Mouse (Mus musculus) liver, adult 2 months (tissue): ENCODE data around the gene Nmral1. TPM values are rescaled to one million over a fixed set of nuclear protein-coding genes. Genes with fewer than 3 reads are reported as not detected.

ENCODE experiments used
- DNase-seq: peaks from one replicate; pipeline ENCODE4 v3.0.0-alpha.2; 2011; ENCODE audit warnings: low read depth, low spot score; ENCODE audit errors: extremely low read depth
- H3K27ac ChIP-seq: fragments of 200-500 bp; replicated peaks from 2 replicates; pipeline ENCODE4 v1.5.1; 2012; ENCODE audit warnings: low read depth, mild to moderate bottlenecking, control low read depth, inconsistent platforms, low read length; ENCODE audit not compliant: insufficient read depth
- H3K27me3 ChIP-seq: fragments of 200-500 bp; 2 replicates; pipeline ENCODE4 v1.6.1; 2012; ENCODE audit warnings: mild to moderate bottlenecking, moderate library complexity, low read length, inconsistent platforms; ENCODE audit not compliant: control insufficient read depth, insufficient read depth
- H3K36me3 ChIP-seq: fragments of 200-500 bp; 2 replicates; pipeline ENCODE4 v1.6.1; 2012; ENCODE audit warnings: low read length, inconsistent platforms; ENCODE audit not compliant: control insufficient read depth, insufficient read depth
- H3K4me1 ChIP-seq: fragments of 200-500 bp; 2 replicates; pipeline ENCODE4 v1.6.1; 2011; ENCODE audit warnings: low read length; ENCODE audit not compliant: control insufficient read depth, insufficient read depth
- H3K4me3 ChIP-seq: fragments of 200-500 bp; 2 replicates; pipeline ENCODE4 v1.5.1; 2011; ENCODE audit warnings: low read depth, mild to moderate bottlenecking, control low read depth, low read length, moderate library complexity; ENCODE audit not compliant: insufficient read depth
- H3K79me2 ChIP-seq: fragments of 200-500 bp; 2 replicates; pipeline ENCODE4 v1.6.1; 2012; ENCODE audit warnings: inconsistent platforms, mild to moderate bottlenecking, low read length, moderate library complexity; ENCODE audit not compliant: control insufficient read depth, insufficient read depth
- H3K9ac ChIP-seq: fragments of 200-500 bp; 2 replicates; pipeline ENCODE4 v1.6.1; 2012; ENCODE audit warnings: low read depth, mild to moderate bottlenecking, control low read depth, inconsistent platforms, low read length
- CTCF ChIP-seq: fragments of 200-500 bp; IDR thresholded peaks from 2 replicates; pipeline ENCODE4 v1.5.1; 2011; ENCODE audit warnings: low read depth, low read length, control low read depth
- POLR2A ChIP-seq: fragments of 200-500 bp; IDR thresholded peaks from 2 replicates; pipeline ENCODE4 v1.6.1; 2011; ENCODE audit warnings: low read length, control low read depth; ENCODE audit not compliant: insufficient read depth; ENCODE audit errors: extremely low read depth
- WGBS: fragments of 180-500 bp; shearing (Covaris S2); methylation state at CpG from one replicate; pipeline ENCODE4 v1.1.7; 2018; 5-methylcytosine and 5-hydroxymethylcytosine counted together
- polyA plus RNA-seq: library from polyadenylated mRNA; depleted of rRNA; stranded (reverse); fragments of >200 nt; gene quantifications from 2 replicates; pipeline ENCODE4 v1.2.3, GENCODE M21; 2012
- total RNA-seq: library from RNA; depleted of rRNA; stranded (reverse); fragments of >200 nt; gene quantifications from 2 replicates; pipeline ENCODE4 v1.2.3, GENCODE M21; 2014

Gene Nmral1
- total and polyA plus RNA-seq, 2 experiments = 7.8 to 11.2 TPM

GRCm38 (mm10) chr16:4679121-4680018 is 39.8 kb downstream of the Nmral1 start, which contains the start of gene Coro7:
Gene Coro7, minus strand, starts transcription at chr16:4679777.
- H3K36me3 ChIP-seq = peaks cover 6% of the 10 kb centered on the region; the same call in 1 of the 2 replicates
- H3K9ac ChIP-seq = peak within 1 kb of the TSS; percentile 73
- H3K27ac ChIP-seq = peak within 1 kb of the TSS; percentile 54
- peaks cover 12% of the 10 kb centered on the region; the same call in 1 of the 2 replicates for H3K79me2 ChIP-seq
- WGBS = 2% methylated on average over 47 of the region's 47 CpGs
- DNase-seq = peak; percentile 90
- H3K27me3 ChIP-seq = no peaks in the 10 kb centered on the region
- TF ChIP-seq POLR2A (peak; percentile 71; the same call in 1 of the 2 replicates), CTCF (no peak)
- H3K4me3 ChIP-seq = peak within 1 kb of the TSS; percentile 79
- H3K4me1 ChIP-seq = peaks cover 6% of the 10 kb centered on the region; the same call in 1 of the 2 replicates

- Histone ChIP-seq H3K4me1 (peaks cover 6% of the 10 kb centered on the region; the same call in 1 of the 2 replicates), H3K27ac (0 out of 2 replicates have a peak overlapping the region, but pooled peaks have one; percentile 12), H3K27me3 (no peaks in the 10 kb centered on the region), H3K9ac (no peak overlapping the region), H3K36me3 (peaks cover 8% of the 10 kb centered on the region; the same call in 1 of the 2 replicates), H3K79me2 (peaks cover 7% of the 10 kb centered on the region; the same call in 1 of the 2 replicates), H3K4me3 (no peak overlapping the region)
- 79% methylated on average over 5 of the region's 5 CpGs for WGBS
- no peak for TF ChIP-seq POLR2A
- no peak for TF ChIP-seq CTCF
- no peak for DNase-seq
Observed at GRCm38 (mm10) chr16:4678080-4678479, 41.1 kb downstream of the Nmral1 start.

- no peak for DNase-seq
- Histone ChIP-seq H3K9ac (no peak overlapping the region), H3K27ac (no peak overlapping the region), H3K79me2 (peaks cover 7% of the 10 kb centered on the region; the same call in 1 of the 2 replicates), H3K4me3 (no peak overlapping the region), H3K4me1 (peaks cover 4% of the 10 kb centered on the region; the same call in 1 of the 2 replicates), H3K27me3 (no peaks in the 10 kb centered on the region), H3K36me3 (peaks cover 10% of the 10 kb centered on the region; the same call in 1 of the 2 replicates)
- TF ChIP-seq POLR2A (no peak), CTCF (no peak)
- WGBS = 93% methylated on average over 5 of the region's 5 CpGs
Observed at GRCm38 (mm10) chr16:4676836-4677235, 42.3 kb downstream of the Nmral1 start.

GRCm38 (mm10) chr16:4674091-4674490 is 45.1 kb downstream of the Nmral1 start:
- H3K79me2 ChIP-seq = peaks cover 7% of the 10 kb centered on the region; the same call in 1 of the 2 replicates
- peaks cover 4% of the 10 kb centered on the region; the same call in 1 of the 2 replicates for H3K4me1 ChIP-seq
- TF ChIP-seq POLR2A (no peak), CTCF (no peak)
- H3K27me3 ChIP-seq = no peaks in the 10 kb centered on the region
- H3K4me3 ChIP-seq = no peak overlapping the region
- H3K9ac ChIP-seq = no peak overlapping the region
- no peak overlapping the region for H3K27ac ChIP-seq
- WGBS = 78% methylated on average over 4 of the region's 4 CpGs
- DNase-seq = no peak
- peaks cover 10% of the 10 kb centered on the region; the same call in 1 of the 2 replicates for H3K36me3 ChIP-seq

GRCm38 (mm10) chr16:4670317-4670716 is 48.8 kb downstream of the Nmral1 start:
- no peak for TF ChIP-seq CTCF
- TF ChIP-seq POLR2A = no peak
- Histone ChIP-seq H3K9ac (no peak overlapping the region), H3K4me3 (no peak overlapping the region), H3K4me1 (no peaks in the 10 kb centered on the region), H3K27me3 (no peaks in the 10 kb centered on the region), H3K79me2 (no peaks in the 10 kb centered on the region; the same call in 1 of the 2 replicates), H3K36me3 (peaks cover 7% of the 10 kb centered on the region; the same call in 1 of the 2 replicates), H3K27ac (no peak overlapping the region)
- peak; percentile 72 for DNase-seq
- 30% methylated on average over 5 of the region's 5 CpGs for WGBS

- Histone ChIP-seq H3K36me3 (peaks cover under 1% of the 10 kb centered on the region; the same call in 1 of the 2 replicates), H3K27me3 (no peaks in the 10 kb centered on the region), H3K4me1 (no peaks in the 10 kb centered on the region), H3K79me2 (no peaks in the 10 kb centered on the region), H3K9ac (no peak overlapping the region), H3K4me3 (no peak overlapping the region), H3K27ac (no peak overlapping the region)
- WGBS = 45% methylated on average over 3 of the region's 3 CpGs
- peak; percentile 93 for TF ChIP-seq CTCF
- no peak for TF ChIP-seq POLR2A
- peak; percentile 69 for DNase-seq
Observed at GRCm38 (mm10) chr16:4667190-4667808, 51.9 kb downstream of the Nmral1 start.
